Mouse (Mus musculus) central nervous system, embryonic 14 days (tissue): Measurements from ENCODE around the gene Prex1. TPM values are rescaled to one million over a fixed set of nuclear protein-coding genes. Genes with fewer than 3 reads are reported as not detected.

Experiments
- polyA plus RNA-seq: library from polyadenylated mRNA; depleted of rRNA; stranded (reverse); fragments of >200 nt; gene quantifications from 2 replicates; pipeline ENCODE4 v1.2.3, GENCODE M21; 2012; rRNA removed

The Prex1 gene
- polyA plus RNA-seq = 38.0 and 56.5 TPM in 2 replicates

GRCm38 (mm10) chr2:166713690-166714426, at the start of gene Prex1:
Prex1 (minus strand) TSS chr2:166713832.

Other genes with a start within 250 kb of the Prex1 start
- 11.4 and 11.6 TPM in 2 replicates for gene Trp53rkb, start 78.7 kb upstream of the Prex1 start, polyA plus RNA-seq
- 8.8 and 10.6 TPM in 2 replicates for gene Arfgef2, start 91.8 kb upstream of the Prex1 start, polyA plus RNA-seq
- 66.2 and 73.9 TPM in 2 replicates for gene Cse1l, start 192.2 kb upstream of the Prex1 start, polyA plus RNA-seq